Mouse (Mus musculus): ENCODE results near the gene Ccl22. TPM values are rescaled to one million over a fixed set of nuclear protein-coding genes. Genes with fewer than 3 reads are reported as not detected.

Gene Ccl22
- under 1 TPM; 0.15 to 0.26 TPM for total RNA-seq (2021)

DNA sequence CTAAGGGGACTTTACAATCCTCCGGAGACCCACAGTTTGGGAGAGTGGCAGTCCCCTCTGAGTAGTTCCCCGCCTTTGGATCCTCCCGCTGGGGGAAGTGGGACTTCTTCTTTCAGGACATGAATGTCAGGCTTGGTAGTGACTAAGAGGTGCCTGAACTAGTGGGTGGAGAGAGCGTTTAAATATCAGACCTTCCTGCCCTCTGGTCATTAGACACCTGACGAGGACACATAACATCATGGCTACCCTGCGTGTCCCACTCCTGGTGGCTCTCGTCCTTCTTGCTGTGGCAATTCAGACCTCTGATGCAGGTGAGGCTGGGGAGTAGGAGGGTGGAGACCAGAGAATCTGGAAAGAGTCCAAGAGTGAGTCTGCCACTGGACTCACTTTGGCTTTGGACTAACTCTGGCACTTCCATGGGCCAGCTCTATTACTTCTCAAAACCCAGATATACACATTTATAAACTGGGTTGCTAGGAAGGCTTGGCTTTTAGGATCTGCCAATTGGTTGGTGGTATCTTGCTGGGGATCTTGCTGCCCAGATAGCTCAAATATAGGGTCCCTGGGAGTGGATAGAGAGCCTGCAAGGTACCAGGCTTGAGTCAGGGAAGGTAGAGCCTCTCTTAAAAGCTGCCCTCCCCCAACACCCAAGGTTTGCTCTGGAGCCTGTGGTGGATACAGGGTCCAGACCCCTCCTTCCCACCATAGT is at the start of gene Ccl22:
TSS of gene Ccl22 (plus strand) at position 115 of the 709 bp plus-strand sequence.
- DNase-seq (ENCODE audit: extremely low spot score in 1 of 2, low spot score in 2 of 2), result no peak
- intact Hi-C loops (cut with DNase I), result no loop called here

DNA sequence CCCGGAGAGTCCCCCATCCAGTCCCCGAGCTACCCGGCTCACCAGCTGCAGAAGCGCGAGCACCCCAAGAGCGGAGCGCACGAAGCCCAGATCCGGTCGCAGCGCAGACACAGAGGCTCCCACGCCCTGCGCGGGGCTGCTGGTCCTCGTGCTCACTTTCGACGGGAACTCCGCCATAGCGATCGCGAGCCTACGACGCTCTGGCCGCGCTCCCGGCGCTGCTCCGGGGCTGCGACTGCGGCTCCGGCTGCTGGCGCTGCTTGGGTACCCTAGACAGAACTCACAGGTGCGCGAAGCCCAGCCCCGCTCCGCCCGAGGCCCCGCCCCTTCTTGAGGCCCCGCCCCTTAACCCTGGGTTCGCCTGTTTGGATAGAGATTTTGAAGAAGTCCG is 49.4 kb upstream of the Ccl22 start, which contains the start of gene Pllp:
TSS of gene Pllp (minus strand) at position 285 of the 391 bp plus-strand sequence.
- peak in 1 of 2 experiments; percentile 75 for DNase-seq (ENCODE audit: extremely low spot score in 1 of 2, low spot score in 2 of 2)
- intact Hi-C loops (cut with DNase I), result loop anchor here (5.0 kb wide), 2 partner anchors 169 to 204 kb away; no protein-coding TSS in a partner anchor

DNA sequence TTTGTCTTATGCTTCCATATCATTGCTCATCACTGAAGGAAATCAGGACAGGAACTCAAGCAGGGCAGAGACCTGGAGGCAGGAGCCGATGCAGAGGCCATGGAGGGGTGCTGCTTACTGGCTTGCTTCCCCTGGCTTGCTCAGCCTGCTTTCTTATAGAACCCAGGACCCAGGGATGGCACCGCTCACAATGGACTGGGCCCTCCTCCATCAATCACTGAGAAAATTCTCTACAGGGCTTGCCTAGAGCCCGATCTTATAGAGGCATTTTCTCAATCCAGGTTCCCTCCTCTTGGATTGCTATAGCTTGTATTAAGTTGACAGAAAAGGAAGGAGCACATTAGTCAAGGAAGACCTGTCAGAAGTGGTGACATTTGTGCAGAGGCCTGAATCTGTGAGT is 48.8 kb upstream of the Ccl22 start:
- intact Hi-C loops (cut with DNase I), result loop anchor here (5.0 kb wide), 2 partner anchors 169 to 204 kb away; no protein-coding TSS in a partner anchor
- no peak for DNase-seq (ENCODE audit: extremely low spot score in 1 of 2, low spot score in 2 of 2)

DNA sequence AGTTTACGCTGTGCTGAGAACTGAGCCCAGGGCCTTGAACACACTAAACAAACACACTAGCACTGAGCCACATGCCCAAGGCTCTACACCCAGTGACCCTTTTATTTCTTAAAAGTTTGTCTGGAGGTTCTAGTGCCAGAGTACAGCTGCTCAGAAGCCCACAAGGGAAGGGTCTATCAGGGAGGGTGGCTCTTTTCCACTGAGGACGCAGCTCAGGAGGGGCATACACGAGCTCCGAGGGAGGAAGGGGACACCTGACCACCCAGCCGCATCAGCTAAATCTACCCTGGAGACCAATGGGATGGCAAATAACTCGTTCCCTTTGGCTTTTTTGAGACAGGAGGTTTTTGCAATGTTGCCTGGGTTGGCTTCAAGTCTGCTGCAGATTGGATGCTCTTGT is 47.4 kb upstream of the Ccl22 start:
- intact Hi-C loops (cut with DNase I), result loop anchor here (5.0 kb wide), 2 partner anchors 171 to 206 kb away; no protein-coding TSS in a partner anchor
- DNase-seq (ENCODE audit: extremely low spot score in 1 of 2, low spot score in 2 of 2), result no peak

DNA sequence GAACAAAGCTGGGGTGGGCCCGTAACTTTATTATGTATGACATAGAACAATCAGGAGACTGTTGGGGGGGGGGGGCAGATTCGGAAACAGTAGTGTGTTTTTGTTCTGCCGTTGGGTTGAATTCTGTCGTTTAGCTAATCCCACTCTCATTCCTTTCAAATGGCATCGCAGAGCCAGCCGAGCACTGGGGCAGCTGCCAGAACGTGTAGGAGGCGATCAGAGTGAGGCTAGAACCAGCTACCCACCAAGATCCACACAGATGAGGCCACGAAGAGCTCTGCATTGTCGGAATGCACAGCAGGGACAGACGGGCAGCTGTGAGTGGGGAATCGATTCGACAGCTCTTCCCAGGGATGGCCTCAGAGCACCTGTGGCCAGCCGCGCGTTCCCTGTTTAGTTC is 46.0 kb upstream of the Ccl22 start:
- intact Hi-C loops (cut with DNase I), result loop anchor here (5.0 kb wide), 2 partner anchors 172 to 207 kb away; no protein-coding TSS in a partner anchor
- DNase-seq (ENCODE audit: extremely low spot score in 1 of 2, low spot score in 2 of 2), result no peak

DNA sequence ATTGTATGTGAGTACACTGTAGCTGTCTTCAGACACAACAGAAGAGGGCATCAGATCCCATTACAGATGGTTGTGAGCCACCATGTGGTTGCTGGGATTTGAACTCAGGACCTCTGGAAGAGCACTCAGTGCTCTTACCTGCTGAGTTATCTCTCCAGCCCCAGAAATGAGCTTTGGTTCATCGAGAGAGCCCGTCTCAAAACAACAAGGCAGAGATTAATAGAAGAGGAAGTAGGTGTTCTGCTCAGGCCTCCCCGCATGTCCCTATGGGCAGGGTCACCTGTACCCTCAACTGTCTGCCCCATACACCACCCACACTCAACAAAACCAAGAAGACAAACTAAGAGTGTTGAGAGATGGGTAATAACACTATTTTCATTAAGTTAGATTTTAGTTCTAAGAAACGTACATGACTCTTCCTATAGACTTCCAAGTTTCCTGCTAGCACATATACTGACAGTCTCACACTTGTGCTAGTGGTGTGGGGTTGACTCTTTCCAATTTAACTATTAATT is 44.9 kb upstream of the Ccl22 start:
- no peak for DNase-seq (ENCODE audit: extremely low spot score in 1 of 2, low spot score in 2 of 2)
- intact Hi-C loops (cut with DNase I), result loop anchor here (5.0 kb wide), 2 partner anchors 98 to 358 kb away; partner anchors contain the start of genes Fam192a and Rspry1

DNA sequence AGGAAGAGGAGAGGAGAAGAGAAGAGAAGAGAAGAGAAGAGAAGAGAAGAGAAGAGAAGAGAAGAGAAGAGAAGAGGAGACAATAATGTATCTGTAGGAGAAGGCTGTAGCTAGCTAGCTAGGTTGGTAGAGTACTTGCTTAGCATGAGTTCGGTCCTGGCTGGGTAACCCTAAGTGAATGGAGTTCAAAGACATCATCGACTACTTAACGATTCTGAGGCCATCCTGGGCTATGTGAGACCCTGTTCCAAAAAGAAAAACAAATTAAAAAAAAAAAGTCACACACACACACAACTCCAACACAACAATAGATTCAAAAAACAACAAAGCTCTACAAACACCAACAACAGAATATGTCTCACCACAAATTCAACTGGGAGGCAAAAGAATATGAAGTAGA is 43.2 kb upstream of the Ccl22 start:
- intact Hi-C loops (cut with DNase I), result loop anchor here (5.0 kb wide), 2 partner anchors 100 to 360 kb away; partner anchors contain the start of genes Fam192a and Rspry1
- no peak for DNase-seq (ENCODE audit: extremely low spot score in 1 of 2, low spot score in 2 of 2)

DNA sequence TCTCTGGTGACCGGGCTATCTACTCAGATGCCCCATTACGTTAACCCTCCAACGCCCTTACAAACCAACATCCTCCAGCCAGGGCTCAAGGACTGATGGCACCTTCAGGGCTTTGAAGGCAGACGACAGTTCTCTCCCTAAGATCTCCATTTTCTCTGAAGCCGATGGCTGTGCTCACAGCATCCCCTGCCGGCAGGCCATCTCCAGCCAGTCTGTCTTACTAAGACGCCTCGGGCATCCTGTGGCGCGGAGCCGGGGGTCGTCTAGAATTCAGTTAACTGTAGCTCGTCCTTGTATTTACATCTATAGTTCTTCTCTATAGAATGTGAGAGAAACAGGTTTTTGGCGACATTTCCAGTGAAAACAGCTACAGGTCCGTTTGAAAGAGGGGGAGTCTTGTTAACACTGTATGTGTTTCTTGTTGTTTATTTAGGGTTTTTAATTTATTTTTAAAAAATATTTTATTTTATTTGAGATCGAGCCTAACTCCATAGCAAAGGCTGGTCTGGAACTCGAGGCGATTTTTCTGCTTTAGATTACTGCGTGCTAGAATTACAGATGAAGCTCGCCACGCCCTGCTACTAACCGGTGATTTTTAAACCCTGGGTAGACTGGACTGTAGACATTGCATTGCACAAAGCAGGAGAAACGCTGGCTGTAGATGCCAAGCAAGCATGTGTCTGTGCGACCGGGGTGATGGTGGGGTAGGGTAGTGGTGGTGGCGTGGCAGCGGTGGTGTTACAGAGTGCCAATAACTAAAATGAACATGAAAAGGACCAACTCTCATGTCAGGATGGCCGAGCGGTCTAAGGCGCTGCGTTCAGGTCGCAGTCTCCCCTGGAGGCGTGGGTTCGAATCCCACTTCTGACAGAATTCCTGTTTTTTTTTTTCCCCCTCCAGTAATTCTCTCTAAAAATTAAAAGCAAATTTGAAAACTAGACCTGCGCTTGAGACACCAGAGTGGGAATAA is 42.3 kb upstream of the Ccl22 start:
- DNase-seq (ENCODE audit: extremely low spot score in 1 of 2, low spot score in 2 of 2), result peak; percentile 84 to 91
- intact Hi-C loops (cut with DNase I), result loop anchor here (5.0 kb wide), 2 partner anchors 101 to 361 kb away; partner anchors contain the start of genes Fam192a and Rspry1

DNA sequence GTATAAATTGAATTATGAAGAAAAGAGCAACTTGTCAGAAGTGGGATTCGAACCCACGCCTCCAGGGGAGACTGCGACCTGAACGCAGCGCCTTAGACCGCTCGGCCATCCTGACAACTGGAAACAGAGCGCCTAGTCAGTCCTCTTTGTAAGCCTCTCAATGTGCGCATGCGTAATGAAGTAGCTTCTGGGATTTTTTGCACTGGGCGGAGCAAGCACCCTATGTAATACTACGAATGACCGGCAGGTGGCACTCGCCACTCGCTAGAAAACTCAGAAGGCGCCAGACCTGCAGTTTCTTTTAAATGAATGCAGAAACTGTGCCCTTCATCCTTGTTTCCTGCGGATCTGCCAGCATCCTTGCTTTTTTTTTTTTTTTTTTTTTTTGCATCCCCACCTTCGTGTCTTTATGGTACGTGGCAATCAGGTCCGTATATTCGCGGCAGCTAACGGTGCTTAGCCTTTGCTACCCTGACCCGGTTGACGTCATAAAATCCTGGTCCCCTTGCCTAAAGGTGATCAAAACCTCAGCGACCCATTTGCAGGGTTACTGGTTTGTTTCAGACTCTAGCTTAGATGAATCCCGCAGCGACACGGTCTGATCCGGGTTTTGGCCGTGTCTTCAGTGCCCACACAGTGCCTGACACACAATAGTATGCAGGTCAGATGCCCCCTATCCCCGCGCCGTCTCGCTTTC is 41.3 kb upstream of the Ccl22 start:
- intact Hi-C loops (cut with DNase I), result loop anchor here (1.0 to 5.0 kb wide), 3 partner anchors 102 to 362 kb away; partner anchors contain the start of genes Fam192a and Rspry1
- DNase-seq (ENCODE audit: extremely low spot score in 1 of 2, low spot score in 2 of 2), result peak; percentile 90 to 97

DNA sequence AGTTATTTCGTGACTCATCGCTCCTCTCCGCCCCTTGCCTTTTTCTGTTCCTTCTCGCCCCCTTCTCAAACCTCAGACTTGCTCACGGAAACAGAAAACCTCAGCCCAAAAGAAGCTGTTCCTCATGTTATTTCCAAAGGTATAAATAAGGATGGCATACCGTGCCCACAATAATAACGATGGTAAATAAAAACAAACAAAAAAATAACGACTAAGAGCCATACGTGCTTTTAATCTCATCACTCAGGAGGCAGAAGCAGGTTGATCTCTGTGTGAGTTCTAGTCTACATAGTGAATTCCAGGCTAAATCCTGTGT is 40.8 kb upstream of the Ccl22 start:
- intact Hi-C loops (cut with DNase I), result loop anchor here (1.0 to 5.0 kb wide), 3 partner anchors 102 to 362 kb away; partner anchors contain the start of genes Fam192a and Rspry1
- no peak for DNase-seq (ENCODE audit: extremely low spot score in 1 of 2, low spot score in 2 of 2)

DNA sequence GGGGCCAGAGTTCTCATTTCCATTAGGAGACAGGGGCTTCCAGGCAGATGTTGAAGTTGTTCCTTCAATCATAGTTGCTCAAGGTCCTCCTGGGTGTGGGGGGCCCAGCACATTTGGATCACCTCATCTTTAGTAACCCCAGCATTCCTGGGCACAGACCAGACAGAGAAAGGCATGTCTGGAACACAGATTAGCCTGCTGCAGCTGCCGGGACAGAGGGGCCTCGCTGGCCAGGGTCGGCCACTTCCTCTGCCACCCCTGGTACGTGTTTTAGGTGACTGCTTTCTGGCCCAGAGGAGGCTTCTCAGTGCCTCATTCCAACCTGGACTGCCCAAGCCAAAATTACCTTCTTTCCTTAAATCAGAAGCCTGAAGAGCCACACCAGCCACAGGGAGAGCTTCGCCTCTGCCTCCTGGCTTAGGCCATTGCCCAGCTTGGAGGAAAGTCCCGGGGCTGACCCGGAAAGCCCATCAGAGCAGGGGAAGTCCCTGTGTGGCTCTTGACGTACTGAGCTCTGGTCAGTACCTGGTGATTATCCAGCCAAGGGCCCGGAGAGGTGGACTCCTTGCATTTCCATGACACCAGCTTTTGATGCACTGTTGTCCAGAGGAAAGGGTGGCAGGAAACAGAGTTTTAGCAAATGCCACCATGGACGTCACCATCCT is 39.7 kb upstream of the Ccl22 start:
- no peak for DNase-seq (ENCODE audit: extremely low spot score in 1 of 2, low spot score in 2 of 2)
- intact Hi-C loops (cut with DNase I), result loop anchor here (5.0 kb wide), 1 partner anchor 67 kb away; the partner anchor contains the start of gene Cx3cl1

DNA sequence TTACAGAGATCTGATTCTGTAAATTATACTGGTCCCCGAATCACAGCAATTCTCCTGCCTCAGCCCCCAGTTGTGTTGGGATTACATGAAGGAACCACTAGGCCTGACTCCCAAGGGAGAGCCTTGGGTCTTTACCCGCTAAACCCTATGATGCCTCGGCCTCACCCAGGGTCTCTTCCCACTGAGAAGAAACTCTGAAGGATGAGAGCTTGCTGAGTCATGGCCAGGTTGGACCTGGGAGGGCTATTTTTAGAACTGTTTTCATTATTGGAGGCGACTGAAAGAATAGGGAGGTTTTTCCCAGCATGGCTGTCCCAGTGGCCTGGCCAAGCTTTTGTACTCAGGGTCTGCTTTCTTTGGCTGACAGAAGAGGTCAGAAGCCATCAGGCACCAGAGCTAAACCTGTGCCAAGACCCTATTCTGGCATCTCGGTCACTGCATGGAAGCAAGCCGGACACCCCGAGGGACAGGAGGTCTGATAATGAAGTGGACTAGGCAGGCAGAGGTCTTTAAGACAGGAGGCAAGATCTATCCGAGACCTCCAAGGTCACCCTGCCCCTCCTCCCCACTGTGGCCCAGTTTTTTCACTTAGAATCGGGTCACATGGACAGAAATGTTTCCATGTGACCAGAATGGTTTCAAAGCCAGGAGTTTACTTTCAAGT is 38.5 kb upstream of the Ccl22 start:
- DNase-seq (ENCODE audit: extremely low spot score in 1 of 2, low spot score in 2 of 2), result no peak
- intact Hi-C loops (cut with DNase I), result loop anchor here (5.0 kb wide), 1 partner anchor 65 kb away; the partner anchor contains the start of gene Cx3cl1

DNA sequence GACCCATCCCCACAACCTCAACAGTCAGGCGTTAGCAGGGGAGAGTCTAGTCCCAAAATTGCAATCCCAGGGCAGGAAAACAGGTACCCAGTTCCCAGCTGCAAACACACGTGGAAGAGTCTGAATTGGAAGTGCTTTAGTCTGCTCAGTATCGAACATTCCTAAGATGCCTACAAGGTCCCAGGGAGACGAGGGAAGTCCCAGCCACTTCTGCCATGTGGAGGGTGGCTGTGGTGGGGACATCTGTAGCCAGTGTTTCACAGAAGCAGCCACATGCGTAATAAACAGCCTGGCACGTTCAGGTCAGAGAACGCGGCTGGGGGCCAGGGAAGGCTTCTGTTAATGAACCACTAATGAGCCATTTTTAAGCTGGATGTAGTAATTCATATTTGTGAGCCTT is 35.1 kb upstream of the Ccl22 start:
- DNase-seq (ENCODE audit: extremely low spot score in 1 of 2, low spot score in 2 of 2), result no peak
- intact Hi-C loops (cut with DNase I), result no loop called here

DNA sequence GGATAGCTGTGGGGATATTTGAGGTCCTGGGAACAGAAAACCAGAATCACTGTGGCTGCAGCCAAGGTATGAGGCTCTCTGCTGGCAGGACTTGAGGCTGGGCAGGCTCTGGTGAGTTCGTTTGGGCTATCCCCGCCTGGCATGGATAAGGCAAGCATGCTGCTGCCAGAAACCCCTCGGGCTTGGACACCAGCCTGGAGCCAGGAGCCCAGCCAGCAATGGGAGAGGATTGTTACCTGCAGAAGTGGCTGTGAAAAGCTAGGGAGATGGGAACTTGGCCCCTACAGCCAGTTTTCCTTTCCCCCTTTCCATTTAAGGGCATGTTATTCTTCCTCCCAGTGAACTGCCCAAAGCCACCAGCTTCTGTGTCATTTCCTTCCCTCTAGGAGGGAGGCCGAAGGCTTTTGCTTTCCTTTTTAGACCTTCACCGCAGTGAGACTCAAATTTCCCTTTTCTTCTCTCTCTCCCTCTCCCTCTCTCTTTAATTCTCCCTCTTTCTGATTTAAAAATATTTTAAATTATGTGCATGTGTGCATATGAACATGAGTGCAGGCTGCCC is 34.2 kb upstream of the Ccl22 start:
- peak in 1 of 2 experiments; percentile 55 for DNase-seq (ENCODE audit: extremely low spot score in 1 of 2, low spot score in 2 of 2)
- intact Hi-C loops (cut with DNase I), result no loop called here

DNA sequence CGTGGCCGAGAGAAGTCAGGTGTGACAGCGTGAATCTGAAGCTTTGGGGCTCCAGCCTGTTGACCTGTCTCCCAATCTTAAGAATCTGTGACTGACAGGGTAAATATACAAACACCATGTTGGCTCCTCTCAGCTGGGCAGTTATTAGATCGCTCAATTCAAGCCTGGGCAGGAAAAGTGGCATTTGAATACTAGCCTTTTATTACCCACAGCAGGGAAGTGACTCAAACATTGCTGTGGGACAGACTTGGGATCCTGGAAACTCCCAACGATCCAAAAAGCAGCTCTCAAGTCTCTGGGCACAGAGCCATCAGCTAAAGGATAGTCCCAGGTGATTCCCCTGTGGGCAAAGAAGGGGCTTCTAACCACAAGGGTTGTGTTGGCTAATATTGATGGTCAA is 30.8 kb upstream of the Ccl22 start:
- intact Hi-C loops (cut with DNase I), result no loop called here
- DNase-seq (ENCODE audit: extremely low spot score in 1 of 2, low spot score in 2 of 2), result no peak

DNA sequence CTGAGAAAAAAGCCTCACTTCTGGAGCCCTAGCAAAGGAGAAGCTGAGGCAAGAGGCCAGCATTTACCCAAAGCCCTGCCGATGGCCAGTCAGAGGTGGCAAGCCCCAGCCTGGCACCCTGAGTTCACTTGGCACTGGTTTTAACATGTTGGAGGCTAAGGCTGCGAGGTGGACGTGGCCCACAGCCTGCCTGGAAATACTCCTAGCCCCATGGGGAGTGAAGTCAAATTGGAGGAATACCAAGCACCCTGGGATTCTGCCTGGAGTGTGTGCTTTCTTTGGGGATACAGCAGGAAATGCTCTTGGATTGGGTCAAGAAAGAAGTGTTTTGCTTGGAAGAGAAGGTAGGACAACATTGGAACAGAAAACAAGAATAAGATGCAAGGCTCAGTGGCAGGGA is 29.5 kb upstream of the Ccl22 start:
- intact Hi-C loops (cut with DNase I), result loop anchor here (5.0 kb wide), 1 partner anchor 36 kb away; no protein-coding TSS in a partner anchor
- no peak for DNase-seq (ENCODE audit: extremely low spot score in 1 of 2, low spot score in 2 of 2)

DNA sequence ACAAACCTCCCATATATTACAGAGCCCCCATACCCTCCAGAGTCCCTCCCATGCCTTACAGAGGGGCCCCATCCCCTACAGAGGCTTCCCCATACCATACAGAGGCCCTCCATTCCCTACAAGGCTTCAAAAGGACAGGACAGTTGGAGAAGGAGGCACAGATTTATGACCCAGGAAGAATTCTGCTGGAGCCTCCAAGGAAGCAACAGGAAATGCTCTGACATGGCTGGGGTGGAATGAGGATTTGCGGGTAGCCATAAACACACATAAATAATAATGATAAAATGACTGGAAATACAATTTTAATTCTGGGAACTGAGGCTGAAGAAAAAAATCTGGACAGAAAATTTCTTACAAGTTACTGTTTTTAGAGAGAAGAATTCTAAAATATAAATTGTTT is 28.5 kb upstream of the Ccl22 start:
- no peak for DNase-seq (ENCODE audit: extremely low spot score in 1 of 2, low spot score in 2 of 2)
- intact Hi-C loops (cut with DNase I), result loop anchor here (5.0 kb wide), 1 partner anchor 35 kb away; no protein-coding TSS in a partner anchor

Data from left cerebral cortex, postnatal 10 days (tissue).